Mouse (Mus musculus) thymus, adult 2 months (tissue): ENCODE results near the gene Zfp277. TPM values are rescaled to one million over a fixed set of nuclear protein-coding genes. Genes with fewer than 3 reads are reported as not detected.

Experiments
- DNase-seq: peaks from one replicate; pipeline ENCODE4 v3.0.0; 2021
- H3K27ac ChIP-seq: fragments of 200-500 bp; 2 replicates; pipeline ENCODE4 v1.5.1; 2012; ENCODE audit warnings: low read length, control low read depth; ENCODE audit not compliant: control insufficient read depth, insufficient read depth
- H3K27me3 ChIP-seq: fragments of 200-500 bp; 2 replicates; pipeline ENCODE4 v1.6.1; 2012; ENCODE audit warnings: mild to moderate bottlenecking, low read length, moderate library complexity, mixed read lengths; ENCODE audit not compliant: control insufficient read depth, insufficient read depth
- H3K36me3 ChIP-seq: fragments of 200-500 bp; 2 replicates; pipeline ENCODE4 v1.6.1; 2012; ENCODE audit warnings: mild to moderate bottlenecking, low read length, moderate library complexity; ENCODE audit not compliant: control insufficient read depth, insufficient read depth
- H3K4me1 ChIP-seq: fragments of 200-500 bp; replicated peaks from 2 replicates; pipeline ENCODE4 v1.6.1; 2012; ENCODE audit warnings: low read length; ENCODE audit not compliant: control insufficient read depth, insufficient read depth
- H3K4me3 ChIP-seq: fragments of 200-500 bp; 2 replicates; pipeline ENCODE4 v1.5.1; 2012; ENCODE audit warnings: mild to moderate bottlenecking, low read length, control low read depth, moderate library complexity; ENCODE audit not compliant: control insufficient read depth, insufficient read depth
- CTCF ChIP-seq: fragments of 200-500 bp; IDR thresholded peaks from 2 replicates; pipeline ENCODE4 v1.5.1; 2012; ENCODE audit warnings: mild to moderate bottlenecking, control low read depth, low read length, moderate library complexity, borderline replicate concordance; ENCODE audit not compliant: control insufficient read depth, poor library complexity, insufficient read depth; ENCODE audit errors: extremely low read depth
- POLR2A ChIP-seq: fragments of 200-500 bp; IDR thresholded peaks from 2 replicates; pipeline ENCODE4 v1.6.1; 2012; ENCODE audit warnings: mild to moderate bottlenecking, low read length, control low read depth, moderate library complexity; ENCODE audit not compliant: control insufficient read depth, poor library complexity, insufficient read depth; ENCODE audit errors: extremely low read depth
- WGBS: fragments of 180-500 bp; shearing (Covaris S2); methylation state at CpG from one replicate; pipeline ENCODE4 v1.1.7; 2018; 5-methylcytosine and 5-hydroxymethylcytosine counted together
- polyA plus RNA-seq: library from polyadenylated mRNA; depleted of rRNA; stranded (reverse); fragments of >200 nt; gene quantifications from 2 replicates; pipeline ENCODE4 v1.2.3, GENCODE M21; 2012

Zfp277 gene
- polyA plus RNA-seq, 1 experiment, result 8.6 TPM

DNA sequence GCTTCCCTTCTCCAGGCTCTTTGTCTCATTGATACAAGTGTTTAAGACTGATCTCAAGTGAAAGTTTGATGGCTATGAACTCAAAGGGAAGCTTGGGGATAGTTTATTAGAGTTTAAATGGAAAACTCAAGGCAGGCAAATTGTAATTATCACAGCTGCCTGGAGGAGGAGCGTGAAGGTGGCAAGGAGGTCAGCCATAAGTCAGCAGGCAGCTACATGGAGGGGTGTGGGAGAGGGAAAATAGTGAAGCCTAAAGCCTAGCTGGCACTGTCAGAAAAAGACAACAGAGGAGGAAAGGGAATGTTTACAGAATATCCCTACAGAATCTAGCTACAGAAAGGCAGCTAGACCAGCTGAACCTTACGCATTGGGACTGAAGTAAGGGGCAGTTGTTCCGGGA, 52.8 kb downstream of the Zfp277 start:
- Histone ChIP-seq H3K27ac (no peak overlapping the region), H3K27me3 (no peaks in the 10 kb centered on the region), H3K36me3 (no peaks in the 10 kb centered on the region), H3K4me3 (no peak overlapping the region), H3K4me1 (no peaks in the 10 kb centered on the region)
- WGBS, result 99% methylated on average over 3 of the region's 3 CpGs
- no peak for DNase-seq
- TF ChIP-seq CTCF, result no peak
- TF ChIP-seq POLR2A, result no peak

DNA sequence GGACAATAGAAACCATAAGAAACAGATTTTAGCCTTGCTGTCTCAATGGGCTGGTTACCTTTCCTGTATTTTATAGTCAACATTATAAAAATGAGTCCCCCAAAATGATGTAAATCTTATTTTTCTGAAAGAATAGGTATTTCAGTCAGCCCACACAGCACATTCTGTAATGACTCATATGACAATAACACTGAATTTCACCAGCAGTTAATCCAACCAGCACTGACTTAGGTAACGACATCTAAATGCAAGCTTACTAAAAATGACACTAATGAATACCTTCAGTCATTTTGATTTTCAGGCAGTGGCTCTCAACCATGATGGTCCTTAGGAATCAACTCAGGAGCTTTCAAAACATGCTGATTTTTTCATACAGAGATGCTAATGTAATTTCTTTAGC, 54.4 kb downstream of the Zfp277 start:
- H3K36me3 ChIP-seq, result no peaks in the 10 kb centered on the region
- no peaks in the 10 kb centered on the region for H3K4me1 ChIP-seq
- H3K4me3 ChIP-seq, result no peak overlapping the region
- H3K27ac ChIP-seq, result no peak overlapping the region
- 96% methylated on average over 1 of the region's 1 CpGs for WGBS
- TF ChIP-seq POLR2A, result no peak
- no peak for DNase-seq
- H3K27me3 ChIP-seq, result no peaks in the 10 kb centered on the region

- 94% methylated on average over 5 of the region's 5 CpGs for WGBS
- H3K4me1 ChIP-seq, result no peaks in the 10 kb centered on the region
- TF ChIP-seq CTCF (no peak), POLR2A (no peak)
- no peak for DNase-seq
- H3K4me3 ChIP-seq, result no peak overlapping the region
- no peaks in the 10 kb centered on the region for H3K36me3 ChIP-seq
- H3K27me3 ChIP-seq, result no peaks in the 10 kb centered on the region
- H3K27ac ChIP-seq, result no peak overlapping the region
These were observed 57.9 kb downstream of the Zfp277 start for GRCm38 (mm10) chr12:40387786-40388185.

DNA sequence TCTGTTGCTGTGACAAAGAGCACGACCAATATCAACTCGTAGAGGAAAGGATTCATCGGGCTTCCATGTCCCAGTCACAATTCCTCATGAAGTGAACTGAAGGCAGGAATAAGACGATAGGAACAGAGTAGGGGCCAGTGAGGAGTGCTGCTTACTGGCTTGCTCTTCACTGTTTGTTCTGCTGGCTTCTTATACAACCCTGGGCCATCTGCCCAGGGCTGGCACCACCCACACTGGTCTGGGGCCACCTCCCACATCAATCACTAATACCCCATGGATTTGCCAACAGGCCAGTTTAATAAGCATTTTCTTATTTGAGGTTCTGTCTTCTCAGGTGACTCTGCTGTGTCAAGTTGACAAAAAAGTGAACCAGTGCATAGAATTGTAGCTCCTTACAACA, 60.4 kb downstream of the Zfp277 start:
- 97% methylated on average over 4 of the region's 4 CpGs for whole genome bisulfite sequencing
- Histone ChIP-seq H3K4me1 (peaks cover 8% of the 10 kb centered on the region), H3K4me3 (no peak overlapping the region), H3K27ac (no peak overlapping the region), H3K36me3 (no peaks in the 10 kb centered on the region), H3K27me3 (no peaks in the 10 kb centered on the region)
- DNase-seq, result no peak
- TF ChIP-seq CTCF (no peak), POLR2A (no peak)

GRCm38 (mm10) chr12:40383718-40384117, 62.0 kb downstream of the Zfp277 start:
- no peak for DNase-seq
- H3K27me3 ChIP-seq, result no peaks in the 10 kb centered on the region
- H3K4me1 ChIP-seq, result peaks cover 8% of the 10 kb centered on the region
- no peak overlapping the region for H3K27ac ChIP-seq
- H3K4me3 ChIP-seq, result no peak overlapping the region
- TF ChIP-seq CTCF (no peak), POLR2A (no peak)
- WGBS, result 96% methylated on average over 6 of the region's 6 CpGs
- no peaks in the 10 kb centered on the region for H3K36me3 ChIP-seq

GRCm38 (mm10) chr12:40382539-40382938, 63.2 kb downstream of the Zfp277 start:
- no peaks in the 10 kb centered on the region for H3K27me3 ChIP-seq
- no peak overlapping the region for H3K4me3 ChIP-seq
- H3K27ac ChIP-seq, result no peak overlapping the region
- H3K36me3 ChIP-seq, result no peaks in the 10 kb centered on the region
- TF ChIP-seq POLR2A (no peak), CTCF (no peak)
- peaks cover 8% of the 10 kb centered on the region for H3K4me1 ChIP-seq
- DNase-seq, result no peak
- WGBS, result 75% methylated on average over 5 of the region's 5 CpGs

GRCm38 (mm10) chr12:40381824-40382223, 63.9 kb downstream of the Zfp277 start:
- WGBS, result 87% methylated on average over 11 of the region's 11 CpGs
- Histone ChIP-seq H3K36me3 (no peaks in the 10 kb centered on the region), H3K4me3 (no peak overlapping the region), H3K27me3 (no peaks in the 10 kb centered on the region), H3K27ac (no peak overlapping the region), H3K4me1 (peaks cover 8% of the 10 kb centered on the region)
- no peak for TF ChIP-seq POLR2A
- TF ChIP-seq CTCF, result no peak
- no peak for DNase-seq
